ENCODE assay signal across 8 mouse cellular contexts in genomic region chr4:9135481-9136187, GRCm38 (mm10).
A peak's percentile ranks its signal among the peaks of the same experiment; 100 is the strongest.
DNase-seq lines count a peak whose midpoint lies in the region; ATAC-seq lines count a peak whose summit lies in the region.

No protein-coding gene starts in this region.

- intact Hi-C loops in gastrocnemius, postnatal 14 days (cut with DNase I; ENCODE audit: low total_unique reads): loop anchor here (5.0 kb wide), 1 partner anchor 397 kb away; no protein-coding TSS in a partner anchor

- ATAC-seq in inflammation-experienced regulatory T-cells, adult 6 months: peak; percentile 84
- ATAC-seq in megakaryocyte progenitor cell, adult 5-6 weeks (replicated peaks; ENCODE audit: poor library complexity): peak; percentile 89

- peak; percentile 87 for DNase-seq in adipocyte (ENCODE audit: low spot score)
- peak; percentile 97 for DNase-seq in embryo, embryonic 10 days (ENCODE audit: low spot score)
- peak; percentile 92 for DNase-seq in gastrocnemius, postnatal 14 days
- DNase-seq in left cerebral cortex, adult 9 months (ENCODE audit: low spot score in 2 of 2): peak; percentile 85 to 99
- DNase-seq in right cerebral cortex, postnatal 10 days (ENCODE audit: low spot score in 2 of 2): peak; percentile 96 to 98
- DNase-seq in urinary bladder, postnatal 14 days (ENCODE audit: low spot score): peak; percentile 96

Comparison
In these comparisons a context has a peak if more than half of its experiments do, and no peak if none do; other contexts are left out.
1. Peak in every context shown above with its lines: DNase-seq and ATAC-seq.